Mouse (Mus musculus) bone marrow macrophage, adult 2 months (primary cell): ENCODE results near the gene Jdp2.

Experiments used
- CTCF ChIP-seq: IDR thresholded peaks from 2 replicates; pipeline ENCODE4 v1.5.1; 2012; ENCODE audit warnings: low read depth, mild to moderate bottlenecking, low read length, moderate library complexity
- POLR2A ChIP-seq: IDR thresholded peaks from 2 replicates; pipeline ENCODE4 v1.6.1; 2012; ENCODE audit warnings: mild to moderate bottlenecking, low read depth, low read length, borderline replicate concordance

DNA sequence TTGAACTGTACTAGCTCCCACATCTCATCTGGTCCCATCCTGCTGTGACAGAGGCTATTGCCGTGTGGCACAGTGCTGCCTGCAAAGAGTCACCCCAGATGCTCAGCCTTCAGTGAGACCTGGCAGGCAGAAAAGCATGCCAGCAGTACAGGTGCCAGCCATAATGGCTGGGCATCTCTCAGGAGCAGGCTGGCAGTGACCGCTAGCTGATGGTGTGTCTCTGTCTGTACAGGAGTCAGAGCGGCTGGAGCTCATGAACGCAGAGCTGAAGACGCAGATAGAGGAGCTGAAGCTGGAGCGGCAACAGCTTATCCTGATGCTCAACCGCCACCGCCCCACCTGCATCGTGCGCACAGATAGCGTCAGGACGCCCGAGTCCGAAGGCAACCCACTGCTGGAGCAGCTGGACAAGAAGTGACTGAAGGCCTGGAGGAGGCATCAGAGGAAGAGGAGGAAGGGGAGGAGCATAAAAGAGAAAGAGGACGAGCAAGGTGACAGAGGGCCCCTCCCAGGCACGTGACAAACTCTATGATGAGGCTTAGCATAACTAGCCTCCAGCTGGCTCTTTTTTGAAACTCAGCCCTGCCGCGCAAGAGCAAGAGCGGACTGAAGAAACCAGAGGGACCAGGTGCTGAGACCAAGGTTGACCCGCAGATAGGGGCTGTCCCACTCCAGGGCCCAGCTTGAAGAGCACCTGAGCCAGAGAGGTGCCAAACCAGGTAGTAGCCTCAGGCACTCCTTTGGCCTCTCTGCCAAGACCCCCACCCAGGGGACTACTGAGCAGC lies 39.9 kb downstream of the Jdp2 start:
- TF ChIP-seq CTCF: no peak
- TF ChIP-seq POLR2A: no peak
